Mouse (Mus musculus): ENCODE results near the gene Gm20661. TPM values are rescaled to one million over a fixed set of nuclear protein-coding genes. Genes with fewer than 3 reads are reported as not detected.
"Not testable (repeated sequence)": the region's sequence is repeated elsewhere in the genome, so short reads cannot be mapped to it uniquely, and the experiment has no call there.

The Gm20661 gene
- polyA plus RNA-seq, 1 experiment from 2014 or later, result 6.9 TPM

DNA sequence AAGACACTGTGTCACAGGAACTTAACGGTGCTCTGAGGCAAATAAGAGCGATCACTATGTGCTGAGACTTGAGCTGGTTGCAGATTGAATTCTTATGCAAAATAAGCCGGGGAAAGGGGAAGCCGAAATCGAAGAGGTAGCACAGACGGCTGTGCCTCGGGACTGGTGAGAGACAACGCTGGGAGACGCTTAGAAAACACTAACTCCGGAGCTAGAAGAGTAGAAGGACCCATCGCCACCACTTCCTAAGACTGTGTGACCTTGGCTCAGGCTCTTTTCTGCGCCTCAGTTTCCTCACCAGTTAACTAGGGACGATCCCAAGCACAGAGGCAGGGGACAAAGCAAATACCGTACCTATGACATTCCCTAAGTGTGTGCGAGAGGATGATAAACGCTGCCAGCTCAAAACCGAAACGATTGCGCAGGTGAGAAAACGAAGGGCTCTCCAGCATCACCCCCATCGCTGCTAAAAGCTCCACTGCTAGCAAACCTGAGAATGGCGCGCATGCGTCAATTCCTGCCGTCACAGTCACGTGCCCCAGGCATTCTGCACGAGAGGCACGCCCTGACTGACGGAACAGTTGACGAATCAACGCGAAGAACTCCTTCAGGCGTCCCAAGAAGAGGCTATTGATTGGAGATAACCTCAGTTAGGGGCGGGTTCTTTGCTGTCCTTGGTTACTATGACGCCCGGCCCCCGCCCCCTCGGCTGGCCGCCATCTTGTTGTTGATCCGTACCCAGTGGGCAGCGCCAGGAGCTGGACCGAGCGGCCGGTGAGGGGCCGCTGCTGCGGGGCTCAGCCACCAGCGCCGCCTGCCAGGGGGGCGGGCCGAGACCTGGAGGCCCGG is 19.3 kb downstream of the Gm20661 start, which contains the start of gene Ip6k1:
Gene Ip6k1 (plus strand): TSS at position 580 of the 849 bp plus-strand sequence.
- H3K4me2 ChIP-seq (replicated peaks), result peak within 1 kb of the TSS; percentile 80
- peak within 1 kb of the TSS; percentile 99 for H3K9ac ChIP-seq
- WGBS, result under 1% methylated on average over 51 of the region's 51 CpGs
- peak; percentile 100 for ATAC-seq (ENCODE audit: insufficient number of reproducible peaks, low FRiP score, low TSS enrichment, low read depth)
- H3K4me1 ChIP-seq, result peaks cover 26% of the 10 kb centered on the region
- no peaks in the 10 kb centered on the region for H3K27me3 ChIP-seq
- H3K9me3 ChIP-seq (replicated peaks), result no peaks in the 10 kb centered on the region
- peak within 1 kb of the TSS; percentile 100 for H3K4me3 ChIP-seq (replicated peaks)
- no peaks in the 10 kb centered on the region for H3K36me3 ChIP-seq
- H3K27ac ChIP-seq (replicated peaks), result peak within 1 kb of the TSS; percentile 96

DNA sequence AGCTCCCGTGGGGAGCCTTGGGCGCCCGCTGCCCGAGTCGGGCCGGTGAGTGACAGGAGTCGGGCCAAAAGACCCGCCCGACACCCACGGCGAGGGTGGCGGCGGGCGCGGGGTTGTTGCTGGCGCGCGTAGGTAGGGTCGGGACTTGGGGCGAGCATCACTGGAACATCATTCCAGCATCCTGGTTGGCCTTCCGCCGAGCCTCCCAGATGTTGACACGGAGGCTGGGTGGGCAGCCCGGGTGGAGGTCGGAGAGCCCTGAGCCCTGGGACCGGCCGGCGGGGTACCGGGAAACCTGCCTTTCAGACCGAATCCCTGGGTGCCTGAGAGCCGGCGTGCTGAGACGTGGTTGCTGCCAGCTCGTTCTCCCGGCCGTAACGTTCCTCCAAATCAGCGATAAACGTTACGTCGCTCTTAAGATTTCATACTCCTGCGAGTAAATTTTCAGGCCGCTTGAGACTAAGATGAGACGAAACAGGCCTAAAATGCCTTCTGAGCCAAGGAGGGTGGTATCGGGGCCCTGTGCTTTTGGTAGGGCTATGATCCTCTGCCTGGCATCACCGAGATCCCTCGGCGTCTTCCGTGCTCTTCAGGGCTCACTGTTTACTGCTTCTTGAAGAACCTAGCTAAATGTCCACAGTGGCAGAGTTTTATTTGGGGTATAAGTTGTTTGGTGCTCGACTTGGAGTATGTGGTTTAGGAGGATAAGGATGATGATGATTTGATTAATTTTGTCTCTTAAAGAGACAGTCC is 20.1 kb downstream of the Gm20661 start:
- H3K36me3 ChIP-seq, result no peaks in the 10 kb centered on the region

DNA sequence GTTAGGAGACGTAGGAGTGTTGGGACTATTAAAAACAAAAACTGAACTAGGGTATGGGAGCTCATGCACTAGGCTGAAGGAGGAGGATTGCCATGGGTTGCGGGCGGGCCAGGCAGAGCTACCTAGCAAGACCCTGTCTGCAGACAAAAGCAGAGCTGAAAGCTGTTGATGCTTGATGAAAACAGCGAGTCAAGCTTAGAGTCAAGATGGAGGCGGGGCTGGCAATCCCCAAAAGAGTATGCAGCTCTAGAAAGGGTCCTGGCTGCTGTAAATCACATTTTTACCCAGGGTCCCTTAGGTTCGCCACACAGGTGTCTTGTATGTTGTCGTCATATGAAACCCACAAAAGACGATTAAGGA is 20.7 kb downstream of the Gm20661 start:
- peaks cover 26% of the 10 kb centered on the region for H3K4me1 ChIP-seq
- no peak for ATAC-seq (ENCODE audit: insufficient number of reproducible peaks, low FRiP score, low TSS enrichment, low read depth)
- WGBS, result 9% methylated on average over 8 of the region's 8 CpGs
- H3K36me3 ChIP-seq, result no peaks in the 10 kb centered on the region
- H3K27me3 ChIP-seq, result no peaks in the 10 kb centered on the region
- H3K9ac ChIP-seq, result peak overlapping the region; percentile 99
- H3K27ac ChIP-seq (replicated peaks), result peak overlapping the region; percentile 96
- H3K4me2 ChIP-seq (replicated peaks), result peak overlapping the region; percentile 63
- H3K4me3 ChIP-seq (replicated peaks), result peak overlapping the region; percentile 100
- no peaks in the 10 kb centered on the region for H3K9me3 ChIP-seq (replicated peaks)

More for the DNA sequence above, 20.1 kb downstream of the Gm20661 start:
- Histone ChIP-seq H3K4me1 (peaks cover 26% of the 10 kb centered on the region), H3K9me3 (replicated peaks) (no peaks in the 10 kb centered on the region), H3K9ac (peak overlapping the region; percentile 99), H3K4me2 (replicated peaks) (peak overlapping the region; percentile 63), H3K4me3 (replicated peaks) (peak overlapping the region; percentile 100), H3K27ac (replicated peaks) (peak overlapping the region; percentile 96), H3K27me3 (no peaks in the 10 kb centered on the region)
- under 1% methylated on average over 50 of the region's 50 CpGs for WGBS
- peak; percentile 25 for ATAC-seq (ENCODE audit: insufficient number of reproducible peaks, low FRiP score, low TSS enrichment, low read depth)

DNA sequence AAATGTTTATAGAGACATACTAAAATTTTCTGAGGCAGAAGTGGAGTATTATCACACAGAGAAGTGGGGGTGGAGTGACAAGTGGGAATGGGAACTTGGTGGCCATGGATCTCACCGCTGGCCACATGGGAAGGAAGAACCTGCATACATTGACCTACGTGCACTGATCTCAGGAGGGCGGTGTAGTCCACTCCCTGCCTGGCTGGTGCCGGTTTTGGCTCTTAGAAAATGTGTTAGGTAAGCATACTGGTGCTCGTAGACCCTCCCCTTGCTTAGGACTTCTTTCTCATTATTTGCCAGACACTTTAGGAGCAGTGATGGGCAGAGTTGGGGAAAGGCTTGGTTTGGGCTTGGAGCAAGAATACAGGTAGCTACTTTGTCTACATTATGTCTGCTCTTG is 25.2 kb downstream of the Gm20661 start:
- ATAC-seq (ENCODE audit: insufficient number of reproducible peaks, low FRiP score, low TSS enrichment, low read depth), result no peak
- H3K4me1 ChIP-seq, result peaks cover 18% of the 10 kb centered on the region
- 85% methylated on average over 5 of the region's 5 CpGs for WGBS
- 0 out of 2 replicates have a peak, but pooled peaks cover 5% of the 10 kb centered on the region for H3K36me3 ChIP-seq
- no peak overlapping the region for H3K4me2 ChIP-seq (replicated peaks)
- no peak overlapping the region for H3K9ac ChIP-seq
- no peaks in the 10 kb centered on the region for H3K27me3 ChIP-seq
- no peaks in the 10 kb centered on the region for H3K9me3 ChIP-seq (replicated peaks)
- H3K4me3 ChIP-seq (replicated peaks), result no peak overlapping the region
- no peak overlapping the region for H3K27ac ChIP-seq (replicated peaks)

DNA sequence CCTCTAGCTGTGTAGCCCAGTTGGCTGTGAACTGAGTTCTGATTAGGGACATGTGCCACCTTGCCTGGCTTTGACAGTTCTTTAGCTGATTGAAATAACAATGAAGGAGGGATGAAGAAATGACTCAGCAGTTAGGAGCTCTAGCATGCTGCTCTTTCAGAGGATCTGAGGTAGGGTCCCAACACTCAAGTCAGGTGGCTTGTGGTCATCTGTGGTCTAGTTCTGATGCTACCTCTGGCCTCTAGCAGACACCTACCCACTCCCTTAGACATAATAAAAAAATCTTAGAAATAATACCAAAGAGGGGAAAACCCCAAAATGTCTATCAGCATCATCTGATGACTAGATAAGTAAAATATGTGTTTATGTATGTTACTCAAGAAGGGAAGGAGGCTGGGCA is 27.5 kb downstream of the Gm20661 start:
- Histone ChIP-seq H3K4me3 (replicated peaks) (no peak overlapping the region), H3K27ac (replicated peaks) (no peak overlapping the region), H3K36me3 (peaks cover 9% of the 10 kb centered on the region; the same call in 1 of the 2 replicates), H3K9ac (no peak overlapping the region), H3K27me3 (no peaks in the 10 kb centered on the region), H3K4me2 (replicated peaks) (no peak overlapping the region), H3K9me3 (replicated peaks) (no peaks in the 10 kb centered on the region), H3K4me1 (no peaks in the 10 kb centered on the region)
- ATAC-seq (ENCODE audit: insufficient number of reproducible peaks, low FRiP score, low TSS enrichment, low read depth), result no peak

DNA sequence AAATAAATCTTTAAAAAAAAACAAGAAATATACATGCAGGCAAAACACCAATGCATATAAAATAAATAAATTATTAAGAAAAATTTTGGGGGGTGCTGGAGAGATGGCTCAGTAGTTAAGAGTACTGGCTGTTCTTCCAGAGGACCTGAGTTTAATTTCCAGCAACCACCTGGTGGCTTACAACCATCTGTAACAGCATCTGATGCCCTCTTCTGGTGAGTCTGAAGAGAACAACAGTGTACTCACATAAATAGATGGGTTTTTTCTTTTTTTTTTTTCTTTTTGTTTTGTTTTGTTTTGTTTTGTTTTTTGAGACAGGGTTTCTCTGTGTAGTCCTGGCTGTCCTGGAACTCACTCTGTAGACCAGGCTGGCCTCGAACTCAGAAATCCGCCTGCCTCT is 30.7 kb downstream of the Gm20661 start:
- 99% methylated on average over 2 of the region's 2 CpGs for WGBS
- H3K27me3 ChIP-seq; H3K4me1 ChIP-seq; H3K9me3 ChIP-seq (replicated peaks); H3K4me2 ChIP-seq (replicated peaks); ATAC-seq (ENCODE audit: insufficient number of reproducible peaks, low FRiP score, low TSS enrichment, low read depth); H3K4me3 ChIP-seq (replicated peaks); H3K9ac ChIP-seq; H3K27ac ChIP-seq (replicated peaks): not testable (repeated sequence)
- H3K36me3 ChIP-seq, result peaks cover 13% of the 10 kb centered on the region; the same call in 1 of the 2 replicates

DNA sequence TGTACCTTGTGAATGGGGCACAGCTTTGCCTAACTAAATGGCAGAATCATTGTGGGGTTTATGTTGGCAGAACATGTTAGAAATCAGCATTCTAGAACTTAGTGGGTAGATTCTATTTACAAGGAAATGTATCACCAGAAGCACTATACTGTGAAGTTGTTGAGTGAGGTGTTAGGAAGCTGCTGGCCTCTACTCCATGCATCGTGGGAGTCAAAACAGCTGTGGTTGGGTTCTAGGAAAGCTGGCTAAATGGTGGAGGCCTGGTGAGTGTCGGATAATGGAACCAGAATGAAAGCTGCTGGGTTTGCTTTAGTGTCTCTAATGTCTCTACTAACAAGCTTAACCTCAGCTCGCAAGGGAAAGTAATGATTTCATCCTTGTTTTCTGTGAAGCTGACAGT is 34.3 kb downstream of the Gm20661 start:
- no peaks in the 10 kb centered on the region for H3K27me3 ChIP-seq
- ATAC-seq (ENCODE audit: insufficient number of reproducible peaks, low FRiP score, low TSS enrichment, low read depth), result no peak
- no peak overlapping the region for H3K4me3 ChIP-seq (replicated peaks)
- no peaks in the 10 kb centered on the region for H3K9me3 ChIP-seq (replicated peaks)
- no peak overlapping the region for H3K27ac ChIP-seq (replicated peaks)
- WGBS, result 79% methylated on average over 3 of the region's 3 CpGs
- no peak overlapping the region for H3K4me2 ChIP-seq (replicated peaks)
- H3K4me1 ChIP-seq, result no peaks in the 10 kb centered on the region
- H3K9ac ChIP-seq, result no peak overlapping the region
- H3K36me3 ChIP-seq, result peaks cover 13% of the 10 kb centered on the region; the same call in 1 of the 2 replicates

DNA sequence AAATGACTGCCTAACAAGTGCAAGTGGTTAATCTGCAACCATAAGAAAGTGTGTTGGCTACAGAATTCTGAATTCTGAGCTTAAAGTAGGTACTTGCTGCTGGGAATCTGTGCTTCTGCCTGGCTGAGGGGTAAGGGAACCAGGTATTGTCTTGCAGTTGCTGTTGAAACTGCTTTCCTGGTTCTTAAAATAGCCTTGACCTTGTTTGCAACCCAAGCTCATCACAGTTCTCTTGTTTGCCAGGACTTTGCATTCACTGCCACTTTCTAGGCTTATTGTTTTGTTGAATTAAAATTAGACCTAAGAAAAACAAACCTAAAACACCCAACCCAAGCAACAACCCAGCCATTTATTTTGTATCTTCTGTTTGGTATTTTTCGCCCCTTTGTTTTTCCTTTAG is 37.9 kb downstream of the Gm20661 start:
- WGBS, result 93% methylated on average over 1 of the region's 1 CpGs
- no peak for ATAC-seq (ENCODE audit: insufficient number of reproducible peaks, low FRiP score, low TSS enrichment, low read depth)
- H3K36me3 ChIP-seq, result peaks cover 25% of the 10 kb centered on the region
- no peak overlapping the region for H3K27ac ChIP-seq (replicated peaks)
- H3K9ac ChIP-seq, result no peak overlapping the region
- H3K9me3 ChIP-seq (replicated peaks), result no peaks in the 10 kb centered on the region
- no peaks in the 10 kb centered on the region for H3K27me3 ChIP-seq
- no peaks in the 10 kb centered on the region for H3K4me1 ChIP-seq
- no peak overlapping the region for H3K4me3 ChIP-seq (replicated peaks)
- H3K4me2 ChIP-seq (replicated peaks), result no peak overlapping the region

DNA sequence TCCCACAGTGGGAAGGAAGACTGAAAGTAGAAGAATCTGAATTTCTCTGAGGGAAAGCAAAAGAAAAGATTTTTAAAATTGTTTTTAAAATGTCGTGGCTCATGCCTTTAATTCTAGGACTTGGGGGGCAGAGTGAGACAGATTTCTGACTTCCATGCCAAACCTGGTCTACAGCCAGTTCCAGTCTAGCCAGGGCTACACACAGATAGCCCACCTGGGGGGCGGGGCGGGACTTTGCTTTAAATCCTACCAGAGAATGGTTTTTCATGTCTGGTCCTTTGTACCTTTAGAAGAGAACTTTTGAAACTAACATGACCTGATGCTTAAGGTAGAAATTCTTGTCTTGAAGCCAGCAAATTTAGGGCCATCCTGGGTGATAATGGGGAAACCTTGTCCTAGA is 40.4 kb downstream of the Gm20661 start:
- no peak for ATAC-seq (ENCODE audit: insufficient number of reproducible peaks, low FRiP score, low TSS enrichment, low read depth)
- peaks cover 38% of the 10 kb centered on the region for H3K36me3 ChIP-seq

DNA sequence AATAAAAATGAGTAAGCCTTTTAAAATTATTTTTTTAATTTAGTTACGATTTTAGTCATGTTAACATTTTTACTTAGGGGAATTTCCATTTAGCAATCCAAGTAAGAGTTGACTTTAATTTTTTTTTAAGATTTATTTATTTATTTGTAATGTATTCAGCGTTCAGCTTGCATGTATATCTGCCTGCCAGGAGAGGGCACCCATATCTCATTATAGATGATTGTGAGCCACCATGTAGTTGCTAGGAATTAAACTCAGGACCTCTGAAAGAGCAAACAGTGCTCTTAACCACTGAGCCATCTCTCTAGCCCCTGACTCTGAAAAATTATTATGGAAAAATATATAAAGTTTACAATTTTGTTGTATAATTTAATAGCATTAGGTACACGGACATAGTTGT is 43.7 kb downstream of the Gm20661 start:
- Histone ChIP-seq H3K27ac (replicated peaks) (no peak overlapping the region), H3K4me1 (no peaks in the 10 kb centered on the region), H3K27me3 (no peaks in the 10 kb centered on the region), H3K9ac (no peak overlapping the region), H3K4me3 (replicated peaks) (no peak overlapping the region), H3K9me3 (replicated peaks) (no peaks in the 10 kb centered on the region), H3K4me2 (replicated peaks) (no peak overlapping the region), H3K36me3 (peaks cover 47% of the 10 kb centered on the region)
- ATAC-seq (ENCODE audit: insufficient number of reproducible peaks, low FRiP score, low TSS enrichment, low read depth), result no peak
- WGBS, result 88% methylated on average over 3 of the region's 3 CpGs

More for the DNA sequence above, 40.4 kb downstream of the Gm20661 start:
- Histone ChIP-seq H3K4me1 (no peaks in the 10 kb centered on the region), H3K27ac (replicated peaks) (no peak overlapping the region), H3K9ac (no peak overlapping the region), H3K27me3 (no peaks in the 10 kb centered on the region), H3K9me3 (replicated peaks) (no peaks in the 10 kb centered on the region), H3K4me2 (replicated peaks) (no peak overlapping the region), H3K4me3 (replicated peaks) (no peak overlapping the region)
- 84% methylated on average over 3 of the region's 3 CpGs for WGBS

DNA sequence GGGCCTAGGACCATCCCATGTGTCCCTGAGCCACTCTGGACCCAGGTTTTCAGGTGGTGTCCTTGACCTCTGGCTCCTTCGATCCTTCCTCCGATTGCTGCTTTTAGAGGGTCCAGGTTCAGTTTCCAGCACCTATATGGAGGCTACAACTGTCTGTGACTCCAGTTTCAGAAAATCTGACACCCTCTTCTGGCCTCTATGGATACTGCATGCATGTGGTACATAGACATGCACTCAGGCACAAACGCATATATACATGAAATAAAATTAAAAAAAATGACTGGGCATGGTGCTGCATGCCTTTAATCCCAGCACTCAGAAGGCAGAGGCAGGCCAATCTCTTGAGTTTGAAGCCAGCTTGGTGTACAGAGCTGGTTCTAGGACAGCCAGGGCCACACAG is 45.0 kb downstream of the Gm20661 start:
- H3K9ac ChIP-seq, result no peak overlapping the region
- no peaks in the 10 kb centered on the region for H3K9me3 ChIP-seq (replicated peaks)
- H3K27me3 ChIP-seq, result no peaks in the 10 kb centered on the region
- H3K27ac ChIP-seq (replicated peaks), result no peak overlapping the region
- H3K4me1 ChIP-seq, result no peaks in the 10 kb centered on the region
- no peak overlapping the region for H3K4me2 ChIP-seq (replicated peaks)
- ATAC-seq (ENCODE audit: insufficient number of reproducible peaks, low FRiP score, low TSS enrichment, low read depth), result no peak
- no peak overlapping the region for H3K4me3 ChIP-seq (replicated peaks)
- 96% methylated on average over 3 of the region's 3 CpGs for WGBS
- peaks cover 56% of the 10 kb centered on the region for H3K36me3 ChIP-seq

Data from embryonic facial prominence, embryonic 15.5 days (tissue).